Mouse (Mus musculus): Measurements from ENCODE around the gene Pdlim1. TPM values are rescaled to one million over a fixed set of nuclear protein-coding genes. Genes with fewer than 3 reads are reported as not detected.

The Pdlim1 gene
- total RNA-seq, 2 experiments from 2014 or later: 36.9 to 83.4 TPM

Other genes with a start within 250 kb of the Pdlim1 start
- not detected in 2 replicates for gene Cyp2c54, start 198.0 kb downstream of the Pdlim1 start, total RNA-seq (2015)
- not detected in 2 replicates for gene Cyp2c54, start 198.0 kb downstream of the Pdlim1 start, total RNA-seq (2017)
- not detected in 2 replicates for gene Cyp2c50, start 182.2 kb downstream of the Pdlim1 start, total RNA-seq (2015)
- not detected in 2 replicates for gene Cyp2c50, start 182.2 kb downstream of the Pdlim1 start, total RNA-seq (2017)
- gene Cyp2c70, start 84.5 kb downstream of the Pdlim1 start, total RNA-seq (2015): not detected in 2 replicates
- not detected in 2 replicates for gene Cyp2c70, start 84.5 kb downstream of the Pdlim1 start, total RNA-seq (2017)
- gene Sorbs1, start 241.9 kb upstream of the Pdlim1 start, total RNA-seq (2015): 2.5 and 3.3 TPM in 2 replicates
- gene Sorbs1, start 241.9 kb upstream of the Pdlim1 start, total RNA-seq (2017): 0.42 and 8.7 TPM in 2 replicates

Measured in megakaryocyte progenitor cell, adult 5-6 weeks (primary cell).